Mouse (Mus musculus) myocyte (in vitro differentiated cells): ENCODE data around the gene Oprd1. TPM values are rescaled to one million over a fixed set of nuclear protein-coding genes. Genes with fewer than 3 reads are reported as not detected.

Experiments
- H3K27me3 ChIP-seq: one replicate; pipeline ENCODE4 v1.6.1; 2011; ENCODE audit not compliant: control insufficient read depth, insufficient read depth, insufficient read length
- H3K36me3 ChIP-seq: one replicate; pipeline ENCODE4 v1.6.1; 2011; ENCODE audit not compliant: control insufficient read depth, insufficient read depth
- H3K4me2 ChIP-seq: one replicate; pipeline ENCODE4 v1.6.1; 2011; ENCODE audit warnings: low read depth, control low read depth
- H3K4me3 ChIP-seq: one replicate; pipeline ENCODE4 v1.5.1; 2011; ENCODE audit warnings: mild to moderate bottlenecking, control low read depth, moderate library complexity
- H3K79me2 ChIP-seq: one replicate; pipeline ENCODE4 v1.6.1; 2011; ENCODE audit not compliant: control insufficient read depth, insufficient read depth
- H3ac ChIP-seq: one replicate; pipeline ENCODE4 v1.6.1; 2011; ENCODE audit not compliant: control insufficient read depth, insufficient read length
- CEBPB ChIP-seq: IDR thresholded peaks from 2 replicates; pipeline ENCODE4 v1.6.1; 2011; ENCODE audit warnings: mild to moderate bottlenecking, moderate library complexity; ENCODE audit not compliant: poor library complexity, insufficient read depth, severe bottlenecking
- E2F4 ChIP-seq: IDR thresholded peaks from one replicate; pipeline ENCODE4 v1.6.1; 2011; ENCODE audit warnings: mild to moderate bottlenecking, control low read depth, moderate library complexity; ENCODE audit not compliant: insufficient read depth
- MAX ChIP-seq: IDR thresholded peaks from one replicate; pipeline ENCODE4 v1.6.1; 2011; ENCODE audit warnings: low read depth, mild to moderate bottlenecking, control low read depth
- MYOD1 ChIP-seq, 3 experiments: IDR thresholded peaks; one replicate each; pipeline ENCODE4 v1.6.1; 2011; ENCODE audit warnings: control low read depth in 2 of 3, low read depth in 2 of 3, mild to moderate bottlenecking in 2 of 3, moderate library complexity in 1 of 3; ENCODE audit not compliant: insufficient read length in 2 of 3, control insufficient read depth in 1 of 3
- MYOG ChIP-seq, 3 experiments: IDR thresholded peaks; one replicate each; pipeline ENCODE4 v1.6.1; 2011; ENCODE audit warnings: control low read depth in 2 of 3, low read depth in 2 of 3, mild to moderate bottlenecking in 2 of 3; ENCODE audit not compliant: insufficient read length in 2 of 3, control insufficient read depth in 1 of 3, insufficient read depth in 1 of 3
- POLR2A ChIP-seq: IDR thresholded peaks from one replicate; pipeline ENCODE4 v1.6.1; 2011; ENCODE audit warnings: low read depth, mild to moderate bottlenecking, control low read depth, moderate library complexity; ENCODE audit not compliant: insufficient read length
- POLR2AphosphoS2 ChIP-seq: IDR thresholded peaks from one replicate; pipeline ENCODE4 v1.6.1; 2011; ENCODE audit warnings: low read depth, control low read depth; ENCODE audit not compliant: insufficient read length
- REST ChIP-seq: IDR thresholded peaks from one replicate; pipeline ENCODE4 v1.6.1; 2011; ENCODE audit warnings: mild to moderate bottlenecking, control low read depth, moderate library complexity; ENCODE audit not compliant: insufficient read depth, insufficient read length
- SRF ChIP-seq: IDR thresholded peaks from one replicate; pipeline ENCODE4 v1.6.1; 2011; ENCODE audit warnings: low read depth; ENCODE audit not compliant: control insufficient read depth, insufficient read length
- TCF12 ChIP-seq: IDR thresholded peaks from one replicate; pipeline ENCODE4 v1.6.1; 2011; ENCODE audit warnings: mild to moderate bottlenecking, control low read depth; ENCODE audit not compliant: poor library complexity, insufficient read depth, severe bottlenecking
- TCF3 ChIP-seq: IDR thresholded peaks from one replicate; pipeline ENCODE4 v1.6.1; 2011; ENCODE audit warnings: low read depth, control low read depth; ENCODE audit not compliant: insufficient read length
- USF1 ChIP-seq: IDR thresholded peaks from one replicate; pipeline ENCODE4 v1.6.1; 2011; ENCODE audit warnings: low read depth, mild to moderate bottlenecking, control low read depth, moderate library complexity
- polyA plus RNA-seq: library from polyadenylated mRNA; unstranded; fragments of >200 nt; fragmentation: generic; extraction: Trizol; gene quantifications from one replicate; pipeline ENCODE4 v1.2.1, GENCODE M21; 2012; ENCODE audit warnings: missing spikeins

Oprd1 gene
- polyA plus RNA-seq, 1 experiment = not detected

DNA sequence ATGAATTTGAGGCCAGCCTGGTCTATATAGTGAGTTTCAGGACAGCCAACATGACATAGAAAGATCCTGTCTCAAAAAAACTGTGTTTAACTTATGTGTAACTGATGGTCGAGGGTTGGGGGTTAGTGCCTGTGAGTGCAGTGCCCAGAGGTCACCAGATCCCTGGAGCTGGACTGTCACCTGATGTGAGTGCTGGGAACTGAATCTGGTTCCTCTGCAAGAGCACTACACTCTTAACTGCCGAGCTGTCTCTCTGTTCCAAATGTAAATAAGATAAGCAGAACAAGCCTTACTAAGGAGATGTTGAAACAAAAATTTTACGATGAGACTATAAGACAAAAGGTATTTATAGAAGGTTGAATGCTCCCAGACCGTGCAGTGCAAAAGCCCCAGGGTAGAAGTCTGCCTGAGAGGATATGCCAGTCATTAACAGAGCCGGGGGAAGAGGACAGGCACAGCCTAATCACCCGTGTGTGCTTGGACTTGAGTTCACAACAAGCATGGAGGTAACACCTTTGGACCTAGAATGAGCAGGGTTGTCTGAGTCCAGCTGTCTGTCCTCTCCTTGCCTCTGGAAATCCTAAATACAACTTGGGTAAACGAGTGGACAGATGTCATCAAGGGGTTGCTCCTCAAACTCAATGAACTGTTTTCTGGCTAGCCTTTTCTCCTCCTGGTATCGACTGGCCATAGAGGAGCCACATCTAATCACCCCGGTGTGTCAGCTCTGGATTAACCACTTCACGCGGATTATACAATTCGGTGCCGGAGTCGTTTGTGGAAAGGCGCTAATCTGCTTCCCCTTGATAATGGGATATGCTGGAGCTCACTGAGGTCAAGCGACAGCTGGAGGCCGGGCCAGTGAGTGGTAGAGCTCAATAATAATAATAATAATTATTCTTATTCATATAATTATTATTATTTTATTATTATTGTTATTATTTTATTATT is 81.1 kb downstream of the Oprd1 start:
- H3K36me3 ChIP-seq = no peaks in the 10 kb centered on the region
- no peak for TF ChIP-seq MYOG (IDR thresholded peaks at IDR 0.05; ENCODE audit: control insufficient read depth in 1 of 3, insufficient read depth in 1 of 3, insufficient read length in 2 of 3, low read depth in 2 of 3)
- TF ChIP-seq MYOD1 (IDR thresholded peaks at IDR 0.05; ENCODE audit: control insufficient read depth in 1 of 3, insufficient read length in 2 of 3, low read depth in 2 of 3) = no peak
- no peak for TF ChIP-seq CEBPB
- no peak for TF ChIP-seq TCF12
- no peak for TF ChIP-seq USF1
- TF ChIP-seq POLR2AphosphoS2 = no peak
- no peak for TF ChIP-seq MAX
- no peak for TF ChIP-seq E2F4
- TF ChIP-seq POLR2A = no peak
- no peak for TF ChIP-seq SRF
- no peak for TF ChIP-seq TCF3
- TF ChIP-seq REST = no peak
- H3K79me2 ChIP-seq = no peaks in the 10 kb centered on the region
- H3K27me3 ChIP-seq = peaks cover 3% of the 10 kb centered on the region
- no peak overlapping the region for H3K4me2 ChIP-seq
- no peak overlapping the region for H3K4me3 ChIP-seq
- H3ac ChIP-seq = no peak overlapping the region

- peaks cover 3% of the 10 kb centered on the region for H3K27me3 ChIP-seq
- no peaks in the 10 kb centered on the region for H3K79me2 ChIP-seq
- no peak for TF ChIP-seq E2F4
- TF ChIP-seq TCF12 = no peak
- no peak for TF ChIP-seq TCF3
- no peak for TF ChIP-seq USF1
- no peak for TF ChIP-seq MYOG (IDR thresholded peaks at IDR 0.05; ENCODE audit: control insufficient read depth in 1 of 3, insufficient read depth in 1 of 3, insufficient read length in 2 of 3, low read depth in 2 of 3)
- no peak for TF ChIP-seq MYOD1 (IDR thresholded peaks at IDR 0.05; ENCODE audit: control insufficient read depth in 1 of 3, insufficient read length in 2 of 3, low read depth in 2 of 3)
- no peak for TF ChIP-seq POLR2A
- TF ChIP-seq MAX = no peak
- TF ChIP-seq REST = no peak
- no peak for TF ChIP-seq SRF
- TF ChIP-seq POLR2AphosphoS2 = no peak
- no peak for TF ChIP-seq CEBPB
- H3K36me3 ChIP-seq = no peaks in the 10 kb centered on the region
- H3K4me2 ChIP-seq = no peak overlapping the region
- H3K4me3 ChIP-seq = no peak overlapping the region
- no peak overlapping the region for H3ac ChIP-seq
Measured at GRCm38 (mm10) chr4:132062289-132062688, 82.0 kb downstream of the Oprd1 start.

Other genes starting within 250 kb of the Oprd1 start
- 0.76 TPM for gene Tmem200b, start 222.7 kb downstream of the Oprd1 start, polyA plus RNA-seq
- gene Gm10300, start 69.8 kb downstream of the Oprd1 start, polyA plus RNA-seq = 0.02 TPM
- 4.8 TPM for gene Epb41, start 69.2 kb downstream of the Oprd1 start, polyA plus RNA-seq
- gene Ythdf2, start 67.8 kb upstream of the Oprd1 start, polyA plus RNA-seq = 20.7 TPM
- 11.7 TPM for gene Gmeb1, start 117.1 kb upstream of the Oprd1 start, polyA plus RNA-seq
- gene Taf12, start 129.9 kb upstream of the Oprd1 start, polyA plus RNA-seq = 26.6 TPM
- gene Rab42, start 158.9 kb upstream of the Oprd1 start, polyA plus RNA-seq = 0.30 TPM
- 51.6 TPM for gene Trnau1ap, start 185.1 kb upstream of the Oprd1 start, polyA plus RNA-seq
- 33.2 TPM for gene Rcc1, start 209.1 kb upstream of the Oprd1 start, polyA plus RNA-seq